Mouse (Mus musculus) heart, adult 11 months (tissue): ENCODE measurements around the gene Gm20388.

ENCODE experiments used
- DNase-seq: peaks from one replicate; pipeline ENCODE4 v3.0.0; 2022

Gm20388 gene

GRCm38 (mm10) chr8:121371287-121371686 is 1460.6 kb downstream of the Gm20388 start:
- DNase-seq = no peak

- DNase-seq = no peak
Observed at GRCm38 (mm10) chr8:121371911-121372638, 1461.4 kb downstream of the Gm20388 start.

- peak; percentile 95 for DNase-seq
Observed at GRCm38 (mm10) chr8:121372639-121372986, 1462.0 kb downstream of the Gm20388 start.

- peak; percentile 88 for DNase-seq
Observed at GRCm38 (mm10) chr8:121374284-121374683, 1463.6 kb downstream of the Gm20388 start.

DNA sequence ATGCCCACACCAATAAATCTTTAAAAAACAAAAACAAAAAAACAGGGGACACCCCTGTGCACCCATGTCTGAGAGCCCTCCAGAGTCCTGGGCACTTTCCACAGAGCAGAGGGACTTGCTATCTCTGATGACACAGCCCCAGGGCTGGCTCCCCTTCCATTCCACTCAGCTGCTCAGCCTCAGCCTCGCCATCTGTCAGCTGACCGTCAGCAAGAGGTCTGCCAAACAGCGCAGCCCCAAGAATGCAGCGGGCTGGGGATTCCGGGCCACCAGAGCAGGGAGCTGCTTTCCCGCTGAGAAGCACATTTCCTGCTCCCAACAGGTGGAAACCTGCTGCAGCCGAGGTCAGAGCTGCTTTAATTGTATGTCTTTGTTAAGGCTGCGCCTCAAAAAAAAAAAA is 1464.1 kb downstream of the Gm20388 start:
- DNase-seq = peak; percentile 97

DNA sequence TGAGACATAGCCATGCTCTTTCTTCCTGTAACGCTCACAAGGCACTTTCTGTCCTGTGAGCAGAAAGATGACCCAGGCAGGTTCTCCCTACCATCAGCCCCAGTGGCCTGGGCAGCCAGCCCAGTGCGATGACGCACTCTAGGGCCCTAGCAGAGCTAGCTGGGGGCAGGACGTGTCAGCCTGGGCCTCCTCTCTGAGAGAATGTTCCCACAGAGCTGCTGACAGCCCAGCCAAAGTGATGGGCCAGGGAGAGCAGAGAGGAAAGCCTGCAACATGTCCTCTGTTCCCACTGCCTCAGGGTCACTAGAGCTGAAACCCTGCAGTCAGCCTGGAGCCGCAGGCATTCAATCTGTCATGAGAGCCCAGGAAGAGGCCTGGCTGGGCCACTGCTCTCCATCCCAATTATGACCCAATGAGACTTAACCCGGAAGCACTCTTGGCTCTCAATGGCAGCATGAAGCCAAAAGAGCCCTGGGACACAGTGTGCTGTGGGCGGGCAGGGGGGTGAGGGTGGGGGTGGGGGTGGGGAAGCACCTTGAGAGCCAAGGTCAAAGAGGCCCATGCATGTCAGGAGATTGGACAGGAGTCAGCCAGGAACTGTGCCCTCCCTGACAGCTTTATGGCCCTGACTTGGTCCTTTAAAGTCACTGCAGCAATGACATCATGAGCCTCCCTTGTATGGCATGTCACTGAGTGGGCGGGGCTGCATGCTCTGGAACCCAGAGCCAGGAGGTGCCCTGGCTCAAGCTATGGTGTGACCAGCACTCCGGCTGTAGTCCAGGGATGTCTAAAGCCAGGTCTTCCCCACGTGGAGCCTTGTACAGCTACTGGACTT is 1465.7 kb downstream of the Gm20388 start:
- peak; percentile 100 for DNase-seq

GRCm38 (mm10) chr8:121377680-121378079 is 1467.0 kb downstream of the Gm20388 start:
- no peak for DNase-seq

GRCm38 (mm10) chr8:121379387-121379786 is 1468.7 kb downstream of the Gm20388 start:
- no peak for DNase-seq

- DNase-seq = peak; percentile 98
Observed at GRCm38 (mm10) chr8:121382583-121383241, 1472.1 kb downstream of the Gm20388 start.

DNA sequence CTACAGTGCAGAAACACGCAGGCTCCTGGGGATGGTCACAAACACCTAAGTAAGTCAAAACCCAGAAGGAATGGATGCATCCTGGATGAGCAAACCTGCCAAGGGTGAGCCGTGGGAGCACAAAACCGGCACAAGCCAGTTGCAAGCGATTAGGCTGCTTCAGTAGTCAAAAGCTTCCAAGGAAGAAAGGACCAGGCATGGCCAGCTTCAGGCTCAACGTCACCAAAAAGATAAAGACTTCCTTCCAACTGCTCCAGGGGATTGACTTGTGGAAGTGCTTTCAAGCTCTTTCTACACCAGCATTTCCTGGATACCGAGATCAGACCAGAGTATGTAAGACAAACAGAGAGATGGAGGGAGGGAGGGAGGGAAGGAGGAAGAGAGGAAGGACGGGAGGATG is 1474.9 kb downstream of the Gm20388 start:
- DNase-seq = no peak

- DNase-seq = no peak
Observed at GRCm38 (mm10) chr8:121390608-121391007, 1480.0 kb downstream of the Gm20388 start.

- DNase-seq = no peak
Observed at GRCm38 (mm10) chr8:121391254-121391653, 1480.6 kb downstream of the Gm20388 start.

DNA sequence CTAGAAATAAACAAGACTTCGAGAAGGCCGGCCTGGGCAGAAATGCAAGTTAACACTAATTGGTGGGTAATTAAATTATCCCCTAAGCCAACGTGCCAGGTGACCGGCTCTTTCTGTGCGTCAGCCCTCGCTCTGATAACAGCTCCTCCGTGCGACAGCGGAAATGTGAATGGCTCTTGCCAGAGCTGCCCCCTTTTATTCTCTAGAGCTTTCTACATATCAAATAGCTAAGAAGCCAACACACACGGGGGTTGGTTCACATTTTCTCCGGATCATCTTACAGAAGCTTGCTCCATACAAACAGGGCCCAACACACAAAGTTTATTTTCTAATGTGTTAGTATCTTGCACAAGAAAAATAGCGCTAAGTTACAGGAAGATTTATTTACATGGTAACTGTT is 1481.1 kb downstream of the Gm20388 start:
- DNase-seq = no peak

DNA sequence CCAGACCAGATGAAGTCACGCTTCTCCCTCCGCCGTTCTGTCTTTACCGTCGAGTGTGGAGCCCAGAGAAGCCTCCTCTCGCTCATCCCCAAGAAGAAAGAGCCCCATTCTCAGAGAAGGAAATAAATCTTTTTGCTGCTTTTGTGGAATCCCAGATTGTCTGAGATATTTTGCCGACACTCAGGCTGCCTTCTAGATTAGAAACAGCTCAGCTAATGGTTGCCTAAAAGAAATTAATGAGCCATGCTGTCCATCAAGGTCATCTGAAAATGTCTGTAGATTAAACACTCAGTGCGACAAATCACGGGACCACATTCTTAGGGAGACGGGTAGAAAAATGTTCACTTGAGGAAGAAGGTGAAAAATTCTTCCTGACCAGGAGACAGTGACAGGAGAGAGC is 1481.8 kb downstream of the Gm20388 start:
- DNase-seq = no peak

GRCm38 (mm10) chr8:121393111-121393510 is 1482.5 kb downstream of the Gm20388 start:
- DNase-seq = peak; percentile 92

DNA sequence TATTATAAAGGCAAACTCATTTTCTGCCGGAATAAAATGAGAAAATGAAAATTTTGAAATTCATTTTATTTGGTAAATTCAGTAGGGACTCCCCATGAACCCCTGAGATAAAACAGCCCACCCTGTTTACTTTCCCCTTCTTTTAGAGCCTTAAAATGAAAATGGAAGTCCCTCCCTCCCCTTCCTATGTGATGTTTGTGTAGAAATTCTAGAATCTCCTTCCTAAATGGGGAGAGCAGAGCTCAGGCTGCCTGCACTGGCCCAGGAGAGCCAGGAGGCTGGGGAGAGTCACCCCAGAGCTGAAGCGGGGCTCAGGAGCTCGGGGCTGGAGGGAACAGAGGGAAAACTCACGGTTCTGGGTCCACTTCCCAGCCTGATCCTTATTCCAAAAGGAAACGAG is 1484.0 kb downstream of the Gm20388 start:
- DNase-seq = no peak

GRCm38 (mm10) chr8:121395316-121395715 is 1484.7 kb downstream of the Gm20388 start:
- DNase-seq = peak; percentile 94

DNA sequence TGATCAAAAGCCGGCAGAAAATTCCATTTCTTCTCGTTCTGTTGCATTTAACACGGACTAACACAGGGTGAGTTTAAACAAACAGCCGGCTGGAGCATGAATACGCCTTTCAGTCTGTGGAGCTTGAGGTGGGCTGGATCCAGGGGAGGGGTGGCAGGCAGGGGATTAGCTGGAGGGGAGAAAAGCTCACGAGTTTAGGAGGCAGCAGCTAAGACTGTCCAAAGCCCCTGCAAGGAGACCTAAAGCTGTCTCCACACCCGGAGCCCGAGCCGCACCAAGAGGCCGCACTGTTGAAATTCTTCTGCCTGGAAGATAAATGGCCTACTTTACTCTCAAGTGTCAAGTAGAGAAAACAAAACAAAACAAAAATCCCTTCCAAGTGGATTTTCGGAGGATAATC is 1485.5 kb downstream of the Gm20388 start:
- no peak for DNase-seq

DNA sequence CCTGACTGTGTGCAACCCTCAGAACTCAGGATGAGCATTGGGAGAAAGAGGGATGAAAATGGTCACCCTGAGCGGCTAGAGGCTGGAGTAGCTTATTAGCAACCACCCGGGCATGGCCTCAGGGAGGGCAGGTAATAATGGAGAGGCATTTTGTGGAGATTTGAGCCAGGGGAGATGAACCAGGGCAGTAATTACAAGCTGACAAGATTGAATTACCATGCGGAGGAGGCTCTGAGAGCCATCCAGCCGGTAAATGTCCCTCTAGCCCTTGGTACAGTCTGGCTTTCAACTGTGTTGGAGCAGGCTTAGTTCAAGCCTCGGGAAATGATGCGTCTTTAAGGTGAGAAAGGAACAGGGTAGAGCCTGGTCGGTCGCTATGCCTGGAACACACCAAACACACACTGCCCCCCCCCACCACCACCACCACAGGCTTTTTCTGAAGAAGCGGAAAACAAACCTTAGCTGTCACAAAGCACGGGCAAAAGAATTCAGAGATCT is 1486.6 kb downstream of the Gm20388 start:
- DNase-seq = no peak

- no peak for DNase-seq
Observed at GRCm38 (mm10) chr8:121398081-121398480, 1487.4 kb downstream of the Gm20388 start.

DNA sequence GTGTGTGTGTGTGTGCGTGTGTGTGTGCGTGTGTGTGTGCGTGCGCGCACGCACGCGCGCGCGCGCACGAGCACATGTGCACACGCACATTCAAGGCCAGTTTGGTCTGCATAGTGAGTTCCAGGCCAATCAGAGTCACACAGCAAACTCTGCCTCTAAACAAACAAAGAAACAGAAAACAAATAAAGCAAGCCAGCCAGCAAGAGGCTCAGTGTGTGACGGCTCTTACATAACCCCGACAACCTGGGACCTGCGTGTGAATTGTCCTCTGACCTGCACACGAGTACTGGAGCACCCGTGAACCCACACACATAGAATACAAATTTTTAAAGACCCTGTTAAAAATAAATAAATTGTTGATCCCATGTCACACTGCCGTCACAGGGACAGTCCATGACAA is 1488.1 kb downstream of the Gm20388 start:
- no peak for DNase-seq

DNA sequence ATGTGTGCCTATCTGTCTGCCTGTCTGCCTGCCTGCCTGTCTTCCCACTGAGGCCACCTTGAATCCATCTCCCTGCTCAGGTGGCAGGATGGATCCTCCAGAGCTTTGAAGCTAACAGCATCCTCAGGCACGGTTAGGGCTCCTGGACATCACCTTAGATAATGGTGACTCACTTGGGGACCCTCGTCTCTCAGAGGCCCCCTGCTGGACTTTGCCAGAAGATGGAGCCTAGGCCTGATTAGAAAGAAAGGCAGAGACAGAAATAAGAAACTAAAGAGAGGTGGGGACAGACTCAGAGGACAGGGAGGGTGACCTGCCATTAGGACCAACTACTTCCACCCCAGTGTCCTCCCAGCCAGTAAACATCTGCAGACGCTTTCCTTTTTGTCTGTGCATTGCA is 1488.5 kb downstream of the Gm20388 start:
- no peak for DNase-seq

GRCm38 (mm10) chr8:121400581-121400980 is 1489.9 kb downstream of the Gm20388 start:
- DNase-seq = no peak

- no peak for DNase-seq
Observed at GRCm38 (mm10) chr8:121403821-121404220, 1493.2 kb downstream of the Gm20388 start.
